Mouse (Mus musculus) kidney, postnatal 4 days (tissue): ENCODE results near the gene Rps2.

ENCODE experiments used
- DNase-seq, 2 experiments: peaks; one replicate each; pipeline ENCODE4 v3.0.0; 2021; ENCODE audit warnings: mixed read lengths in 2 of 2

Rps2 gene

GRCm38 (mm10) chr17:24733434-24734050 lies 15.6 kb downstream of the Rps2 start:
- DNase-seq: no peak

GRCm38 (mm10) chr17:24734513-24734912 lies 16.6 kb downstream of the Rps2 start:
- no peak for DNase-seq

GRCm38 (mm10) chr17:24735446-24735845 lies 17.5 kb downstream of the Rps2 start:
- DNase-seq: no peak

- peak; percentile 95 to 97 for DNase-seq
Measured at GRCm38 (mm10) chr17:24736330-24737051, 18.6 kb downstream of the Rps2 start, which contains the start of gene Msrb1. TSS of gene Msrb1 (plus strand) at chr17:24736642.

- DNase-seq: no peak
Measured at GRCm38 (mm10) chr17:24737135-24737810, 19.4 kb downstream of the Rps2 start.

GRCm38 (mm10) chr17:24738238-24738637 lies 20.3 kb downstream of the Rps2 start:
- peak; percentile 47 to 62 for DNase-seq

- DNase-seq: no peak
Measured at GRCm38 (mm10) chr17:24739926-24740325, 22.0 kb downstream of the Rps2 start.

- no peak for DNase-seq
Measured at GRCm38 (mm10) chr17:24742307-24742706, 24.4 kb downstream of the Rps2 start.

- no peak for DNase-seq
Measured at GRCm38 (mm10) chr17:24743896-24744295, 26.0 kb downstream of the Rps2 start.

- DNase-seq: no peak
Measured at GRCm38 (mm10) chr17:24744381-24744780, 26.5 kb downstream of the Rps2 start.

- DNase-seq: peak; percentile 91 to 92
Measured at GRCm38 (mm10) chr17:24745526-24746497, 27.9 kb downstream of the Rps2 start.

GRCm38 (mm10) chr17:24746986-24747385 lies 29.1 kb downstream of the Rps2 start:
- DNase-seq: no peak

GRCm38 (mm10) chr17:24751528-24751927 lies 33.6 kb downstream of the Rps2 start:
- no peak for DNase-seq

GRCm38 (mm10) chr17:24752415-24753394 lies 34.8 kb downstream of the Rps2 start, which contains the start of gene Hs3st6:
TSS of gene Hs3st6 (plus strand) at chr17:24752988.
- DNase-seq: peak; percentile 55 to 70

- DNase-seq: no peak
Measured at GRCm38 (mm10) chr17:24757394-24757793, 39.5 kb downstream of the Rps2 start.

GRCm38 (mm10) chr17:24761121-24761520 lies 43.2 kb downstream of the Rps2 start:
- DNase-seq: peak; percentile 39 to 66

- DNase-seq: peak in 1 of 2 experiments; percentile 44
Measured at GRCm38 (mm10) chr17:24765016-24765905, 47.3 kb downstream of the Rps2 start.

GRCm38 (mm10) chr17:24766266-24766875 lies 48.5 kb downstream of the Rps2 start:
- DNase-seq: peak; percentile 44 to 56

- DNase-seq: no peak
Measured at GRCm38 (mm10) chr17:24769146-24769545, 51.2 kb downstream of the Rps2 start.
